Mouse (Mus musculus): ENCODE measurements at regions not wholly inside any gene's neighbourhood (a gene's known extent, or its start where the extent isn't known, plus 50 kb on each side); places are given as distances from the start of the nearest gene placed in this dataset.
A peak's percentile ranks its signal among the peaks of the same experiment; 100 is the strongest.

- no peak for ATAC-seq
Measured at GRCm38 (mm10) chr12:35863141-35863540, 62.3 kb upstream of the Agr3 start.

- no peak for ATAC-seq
Measured at GRCm38 (mm10) chr12:35853159-35853558, 72.3 kb upstream of the Agr3 start.

- ATAC-seq, result no peak
Measured at GRCm38 (mm10) chr12:35846905-35847610, 78.4 kb upstream of the Agr3 start.

- no peak for ATAC-seq
Measured at GRCm38 (mm10) chr12:35836946-35837345, 88.5 kb upstream of the Agr3 start.

GRCm38 (mm10) chr12:35833285-35833684, 92.1 kb upstream of the Agr3 start:
- ATAC-seq, result no peak

GRCm38 (mm10) chr12:35831922-35832512, 93.4 kb upstream of the Agr3 start:
- ATAC-seq, result no peak

- ATAC-seq, result peak; percentile 82
Measured at GRCm38 (mm10) chr12:35831268-35831667, 94.2 kb upstream of the Agr3 start.

GRCm38 (mm10) chr12:35827797-35828196, 97.6 kb upstream of the Agr3 start:
- ATAC-seq, result no peak

GRCm38 (mm10) chr12:35826990-35827389, 98.4 kb upstream of the Agr3 start:
- no peak for ATAC-seq

- ATAC-seq, result no peak
Measured at GRCm38 (mm10) chr12:35824587-35824987, 100.8 kb upstream of the Agr3 start.

GRCm38 (mm10) chr12:35799261-35799660, 126.2 kb upstream of the Agr3 start:
- peak; percentile 93 for ATAC-seq

GRCm38 (mm10) chr12:35775396-35775795, 150.0 kb upstream of the Agr3 start:
- no peak for ATAC-seq

- ATAC-seq, result peak; percentile 65
Measured at GRCm38 (mm10) chr12:35770387-35771024, 154.9 kb upstream of the Agr3 start.

- ATAC-seq, result no peak
Measured at GRCm38 (mm10) chr12:35758916-35759315, 166.5 kb upstream of the Agr3 start.

GRCm38 (mm10) chr12:35755159-35755558, 170.3 kb upstream of the Agr3 start:
- ATAC-seq, result peak; percentile 94

GRCm38 (mm10) chr12:35747997-35748396, 177.4 kb upstream of the Agr3 start:
- ATAC-seq, result no peak

- ATAC-seq, result no peak
Measured at GRCm38 (mm10) chr12:35746691-35747299, 178.6 kb upstream of the Agr3 start.

- ATAC-seq, result no peak
Measured at GRCm38 (mm10) chr12:35742729-35743128, 182.7 kb upstream of the Agr3 start.

GRCm38 (mm10) chr12:35736427-35736826, 189.0 kb upstream of the Agr3 start:
- ATAC-seq, result no peak

GRCm38 (mm10) chr12:35735002-35735401, 190.4 kb upstream of the Agr3 start:
- no peak for ATAC-seq

GRCm38 (mm10) chr12:35734371-35734770, 191.0 kb upstream of the Agr3 start:
- ATAC-seq, result no peak

GRCm38 (mm10) chr12:35733580-35733979, 191.8 kb upstream of the Agr3 start:
- ATAC-seq, result no peak

GRCm38 (mm10) chr12:35725910-35726309, 191.1 kb upstream of the Ahr start:
- ATAC-seq, result no peak

- peak; percentile 86 for ATAC-seq
Measured at GRCm38 (mm10) chr12:35724132-35724531, 189.3 kb upstream of the Ahr start.

Measured in CD4-positive, CD25-positive, alpha-beta regulatory T cell, adult 4 months (primary cell).